Mouse (Mus musculus) midbrain, postnatal 0 days (tissue): Measurements from ENCODE around the gene Gpr39. TPM values are rescaled to one million over a fixed set of nuclear protein-coding genes. Genes with fewer than 3 reads are reported as not detected.

Experiments
- ATAC-seq: fragments of 200-750 bp; cut with Nextera tagmentation; 2 replicates; pipeline ENCODE4 v1.8.0; 2017; ENCODE audit warnings: moderate number of reproducible peaks, mild to moderate bottlenecking, moderate TSS enrichment, moderate library complexity; ENCODE audit not compliant: low FRiP score
- DNase-seq: peaks from one replicate; pipeline ENCODE4 v3.0.0-alpha.2; 2015; ENCODE audit warnings: low spot score
- H3K27ac ChIP-seq: fragments of 300-500 bp; sonication (generic); 2 replicates; pipeline ENCODE4 v1.5.1; 2014; ENCODE audit warnings: low read depth, mild to moderate bottlenecking, low read length, mixed read lengths
- H3K27me3 ChIP-seq: fragments of 300-500 bp; sonication (generic); 2 replicates; pipeline ENCODE4 v1.6.1; 2014; ENCODE audit warnings: low read length, control low read depth, mixed read lengths; ENCODE audit not compliant: insufficient read depth
- H3K36me3 ChIP-seq: fragments of 300-500 bp; sonication (generic); 2 replicates; pipeline ENCODE4 v1.6.1; 2014; ENCODE audit warnings: low read length, control low read depth, mixed read lengths; ENCODE audit not compliant: insufficient read depth
- H3K4me1 ChIP-seq: fragments of 300-500 bp; sonication (generic); 2 replicates; pipeline ENCODE4 v1.6.1; 2014; ENCODE audit warnings: mild to moderate bottlenecking, control low read depth, antibody characterized with exemption, low read length, mixed read lengths; ENCODE audit not compliant: insufficient read depth
- H3K4me2 ChIP-seq: fragments of 300-500 bp; sonication (generic); 2 replicates; pipeline ENCODE4 v1.6.1; 2014; ENCODE audit warnings: low read depth, mild to moderate bottlenecking, low read length, mixed read lengths; ENCODE audit not compliant: poor library complexity, severe bottlenecking
- H3K4me3 ChIP-seq: fragments of 300-500 bp; sonication (generic); 2 replicates; pipeline ENCODE4 v1.5.1; 2014; ENCODE audit warnings: low read depth, mild to moderate bottlenecking, low read length, moderate library complexity
- H3K9ac ChIP-seq: fragments of 300-500 bp; sonication (generic); replicated peaks from 2 replicates; pipeline ENCODE4 v1.6.1; 2014; ENCODE audit warnings: mild to moderate bottlenecking, low read length, moderate library complexity, mixed read lengths; ENCODE audit not compliant: poor library complexity, severe bottlenecking
- H3K9me3 ChIP-seq: fragments of 300-500 bp; sonication (generic); 2 replicates; pipeline ENCODE4 v1.6.1; 2016; ENCODE audit warnings: low read length, control low read depth
- CTCF ChIP-seq: IDR thresholded peaks from 2 replicates; pipeline ENCODE4 v1.5.1; 2016; ENCODE audit warnings: antibody characterized with exemption, mild to moderate bottlenecking
- WGBS: fragments of 180-500 bp; shearing (Covaris S2); extraction: QIAGEN DNeasy Blood & Tissue Kit; methylation state at CpG from one replicate; pipeline ENCODE4 v1.1.7; 2014; 5-methylcytosine and 5-hydroxymethylcytosine counted together
- polyA plus RNA-seq: library from polyadenylated mRNA; unstranded; fragments of >200 nt; fragmentation: Nextera tagmentation; extraction: Ambion mirVana; gene quantifications from 2 replicates; pipeline ENCODE4 v1.2.1, GENCODE M21; 2015
- total RNA-seq: library from RNA; depleted of rRNA; stranded (reverse); fragments of >200 nt; gene quantifications from 2 replicates; pipeline ENCODE4 v1.2.3, GENCODE M21; 2014

Gene Gpr39
- total and polyA plus RNA-seq, 2 experiments from 2014 or later = 0.06 to 1.6 TPM

- no peak overlapping the region for H3K27ac ChIP-seq
- H3K4me3 ChIP-seq = no peak overlapping the region
- DNase-seq (no peak), ATAC-seq (no peak)
- no peaks in the 10 kb centered on the region for H3K27me3 ChIP-seq
- H3K9ac ChIP-seq = no peak overlapping the region
- 61% methylated on average over 1 of the region's 1 CpGs for WGBS
- H3K4me2 ChIP-seq = no peak overlapping the region
- H3K4me1 ChIP-seq = no peaks in the 10 kb centered on the region
- H3K9me3 ChIP-seq = no peaks in the 10 kb centered on the region
- no peaks in the 10 kb centered on the region for H3K36me3 ChIP-seq
- TF ChIP-seq CTCF = no peak
Observed at GRCm38 (mm10) chr1:125837507-125837906, 160.7 kb downstream of the Gpr39 start.

GRCm38 (mm10) chr1:125839746-125840392, 163.1 kb downstream of the Gpr39 start:
- no peak overlapping the region for H3K27ac ChIP-seq
- peak; percentile 58; the same call in 1 of the 2 replicates for ATAC-seq
- WGBS = 45% methylated on average over 13 of the region's 13 CpGs

GRCm38 (mm10) chr1:125854646-125855045, 177.9 kb downstream of the Gpr39 start:
- Histone ChIP-seq H3K9ac (no peak overlapping the region), H3K4me3 (no peak overlapping the region), H3K27ac (no peak overlapping the region), H3K9me3 (0 out of 2 replicates have a peak, but pooled peaks cover 3% of the 10 kb centered on the region), H3K36me3 (no peaks in the 10 kb centered on the region), H3K4me2 (no peak overlapping the region), H3K27me3 (no peaks in the 10 kb centered on the region), H3K4me1 (no peaks in the 10 kb centered on the region)
- no peak for TF ChIP-seq CTCF
- DNase-seq = no peak
- no peak for ATAC-seq
- WGBS = 2% methylated on average over 5 of the region's 5 CpGs

More at GRCm38 (mm10) chr1:125839746-125840392, 163.1 kb downstream of the Gpr39 start:
- H3K4me3 ChIP-seq = no peak overlapping the region
- no peaks in the 10 kb centered on the region for H3K36me3 ChIP-seq
- H3K9ac ChIP-seq = no peak overlapping the region
- DNase-seq = peak; percentile 60
- no peaks in the 10 kb centered on the region for H3K27me3 ChIP-seq
- H3K4me2 ChIP-seq = no peak overlapping the region
- TF ChIP-seq CTCF = no peak
- no peaks in the 10 kb centered on the region for H3K4me1 ChIP-seq
- no peaks in the 10 kb centered on the region for H3K9me3 ChIP-seq

- H3K9me3 ChIP-seq = no peaks in the 10 kb centered on the region
- no peak for TF ChIP-seq CTCF
- H3K27me3 ChIP-seq = no peaks in the 10 kb centered on the region
- H3K27ac ChIP-seq = no peak overlapping the region
- no peaks in the 10 kb centered on the region for H3K36me3 ChIP-seq
- H3K4me2 ChIP-seq = no peak overlapping the region
- ATAC-seq = no peak
- no peak for DNase-seq
- no peak overlapping the region for H3K9ac ChIP-seq
- no peaks in the 10 kb centered on the region for H3K4me1 ChIP-seq
- 72% methylated on average over 5 of the region's 5 CpGs for WGBS
- no peak overlapping the region for H3K4me3 ChIP-seq
Observed at GRCm38 (mm10) chr1:125858631-125859030, 181.8 kb downstream of the Gpr39 start.

- 27% methylated on average over 7 of the region's 7 CpGs for WGBS
Observed at GRCm38 (mm10) chr1:125870056-125870455, 193.3 kb downstream of the Gpr39 start.

GRCm38 (mm10) chr1:125893158-125893557, 216.4 kb downstream of the Gpr39 start:
- ATAC-seq = no peak
- no peak overlapping the region for H3K4me3 ChIP-seq
- DNase-seq = no peak
- no peaks in the 10 kb centered on the region for H3K27me3 ChIP-seq
- H3K36me3 ChIP-seq = no peaks in the 10 kb centered on the region
- H3K9me3 ChIP-seq = no peaks in the 10 kb centered on the region
- no peak overlapping the region for H3K4me2 ChIP-seq
- no peak overlapping the region for H3K27ac ChIP-seq
- H3K4me1 ChIP-seq = no peaks in the 10 kb centered on the region
- 31% methylated on average over 9 of the region's 9 CpGs for WGBS
- H3K9ac ChIP-seq = no peak overlapping the region
- TF ChIP-seq CTCF = no peak

More at GRCm38 (mm10) chr1:125870056-125870455, 193.3 kb downstream of the Gpr39 start:
- no peak overlapping the region for H3K27ac ChIP-seq
- H3K36me3 ChIP-seq = no peaks in the 10 kb centered on the region
- H3K4me1 ChIP-seq = no peaks in the 10 kb centered on the region
- H3K9me3 ChIP-seq = no peaks in the 10 kb centered on the region
- no peaks in the 10 kb centered on the region for H3K27me3 ChIP-seq
- TF ChIP-seq CTCF = no peak
- no peak overlapping the region for H3K4me2 ChIP-seq
- no peak overlapping the region for H3K4me3 ChIP-seq
- no peak for ATAC-seq
- no peak overlapping the region for H3K9ac ChIP-seq
- DNase-seq = no peak
